Mouse (Mus musculus) megakaryocyte-erythroid progenitor cell, adult 5-6 weeks (primary cell): Measurements from ENCODE around the gene Eml2. TPM values are rescaled to one million over a fixed set of nuclear protein-coding genes. Genes with fewer than 3 reads are reported as not detected.

Experiments used
- ATAC-seq: replicated peaks from 2 replicates; pipeline ENCODE4 v1.8.0; 2016; ENCODE audit warnings: mild to moderate bottlenecking, inconsistent platforms; ENCODE audit not compliant: severe bottlenecking, poor library complexity, low FRiP score, low TSS enrichment
- total RNA-seq, 2 experiments: library from RNA; stranded (forward) in 1 of 2; stranded (reverse) in 1 of 2; fragments of 200-1000, 215-1000 nt in 1 of 2; fragments of >200 nt in 1 of 2; fragmentation: Nextera tagmentation in 1 of 2; gene quantifications; 2 replicates each; pipeline ENCODE4 v1.2.3; 2014 to 2017

Eml2 gene
- total RNA-seq, 2 experiments from 2014 or later: 4.8 to 6.6 TPM

DNA sequence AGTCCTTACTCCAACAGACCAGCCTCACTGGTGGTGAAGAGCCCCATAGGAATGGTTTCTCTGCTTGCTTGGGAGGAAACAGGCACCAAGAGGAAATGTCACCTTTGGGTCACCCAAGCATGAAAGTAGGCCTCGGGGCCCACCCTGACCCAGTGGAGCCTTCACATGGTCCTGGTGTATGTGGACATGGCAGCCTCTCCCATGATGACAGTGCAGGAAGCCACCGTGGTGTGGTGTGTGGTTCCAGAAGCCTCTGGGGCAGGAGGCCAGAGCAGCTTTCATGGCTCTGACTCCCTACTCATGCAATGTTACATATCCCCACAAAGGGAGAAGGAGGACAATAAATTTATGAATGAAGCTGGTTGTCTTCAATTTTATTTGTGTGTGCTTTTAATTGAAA is 71.3 kb downstream of the Eml2 start:
- no peak for ATAC-seq

DNA sequence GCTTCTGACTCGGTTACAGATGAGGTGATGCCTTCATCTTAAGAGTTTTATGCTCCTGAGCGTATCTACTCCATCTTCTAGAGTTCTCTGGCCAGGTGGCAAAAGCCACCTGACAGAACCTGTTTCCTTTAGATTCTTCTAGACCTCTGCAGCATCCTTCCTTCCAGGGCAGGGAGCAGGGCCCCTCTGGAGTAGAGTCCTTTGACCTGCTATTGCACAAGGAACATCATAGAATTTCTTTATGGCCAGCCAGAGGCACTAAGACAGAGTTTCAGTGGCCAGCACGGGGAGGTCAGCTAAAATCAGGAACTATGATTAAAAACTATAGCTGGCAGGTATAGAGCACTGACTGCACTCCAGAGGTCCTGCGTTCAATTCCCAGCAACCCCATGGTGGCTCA is 75.9 kb downstream of the Eml2 start:
- no peak for ATAC-seq

DNA sequence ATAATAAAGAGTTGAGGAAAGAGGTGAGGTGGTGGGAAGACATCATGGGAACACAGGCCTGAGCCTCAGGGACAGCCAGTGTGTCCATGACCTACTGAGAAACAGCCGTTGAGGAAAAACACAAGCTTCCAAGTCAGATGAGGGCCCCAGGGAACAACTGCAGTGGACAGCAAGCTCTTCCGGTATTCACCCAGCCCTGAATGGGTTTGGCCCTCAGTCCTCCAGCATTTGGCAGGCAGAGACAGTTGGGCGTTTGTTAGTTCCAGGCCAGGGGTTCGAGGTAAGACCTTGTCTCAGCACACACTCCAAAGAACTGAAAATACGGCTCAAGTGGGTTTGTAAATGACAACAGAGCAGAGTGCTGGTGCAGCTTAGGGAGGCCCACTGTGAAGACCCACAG is 77.2 kb downstream of the Eml2 start:
- ATAC-seq: no peak

DNA sequence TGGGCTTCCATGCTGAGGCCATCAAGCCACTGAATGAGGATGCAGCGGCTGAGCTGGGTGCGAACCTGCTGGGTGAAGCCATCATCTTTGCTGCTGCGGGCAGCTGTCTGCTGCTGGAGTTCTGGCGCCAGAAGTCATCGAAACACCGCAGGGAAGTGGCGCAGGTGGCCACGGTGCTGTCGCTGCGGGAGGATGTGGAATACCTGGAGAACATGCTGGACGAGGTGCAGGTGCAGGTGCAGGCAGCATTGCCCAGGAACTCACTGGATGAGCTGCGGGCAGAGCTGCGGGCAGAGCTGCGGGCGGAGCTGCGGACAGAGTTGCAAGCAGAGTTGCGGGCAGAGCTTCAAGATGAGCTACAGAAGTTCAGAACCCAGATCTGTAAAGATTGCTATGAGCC is 79.2 kb downstream of the Eml2 start:
- ATAC-seq: no peak

Other genes with a start within 250 kb of the Eml2 start
- gene Nanos2, start 189.0 kb upstream of the Eml2 start, total RNA-seq (2014; fragmentation: Nextera tagmentation): not detected in 2 replicates
- gene Nanos2, start 189.0 kb upstream of the Eml2 start, total RNA-seq (2017): not detected in 2 replicates
- not detected in 2 replicates for gene Mypop, start 185.2 kb upstream of the Eml2 start, total RNA-seq (2014; fragmentation: Nextera tagmentation)
- gene Mypop, start 185.2 kb upstream of the Eml2 start, total RNA-seq (2017): 0.23 and 2.0 TPM in 2 replicates
- 23.8 TPM in 2 replicates for gene Irf2bp1, start 172.4 kb upstream of the Eml2 start, total RNA-seq (2014; fragmentation: Nextera tagmentation)
- 12.3 and 12.7 TPM in 2 replicates for gene Irf2bp1, start 172.4 kb upstream of the Eml2 start, total RNA-seq (2017)
- not detected in 2 replicates for gene Foxa3, start 152.9 kb upstream of the Eml2 start, total RNA-seq (2014; fragmentation: Nextera tagmentation)
- gene Foxa3, start 152.9 kb upstream of the Eml2 start, total RNA-seq (2017): not detected in 2 replicates
- gene Sympk, start 152.0 kb upstream of the Eml2 start, total RNA-seq (2014; fragmentation: Nextera tagmentation): 73.9 and 91.0 TPM in 2 replicates
- gene Sympk, start 152.0 kb upstream of the Eml2 start, total RNA-seq (2017): 35.3 and 52.2 TPM in 2 replicates
- gene Rsph6a, start 121.7 kb upstream of the Eml2 start, total RNA-seq (2014; fragmentation: Nextera tagmentation): not detected in 2 replicates
- gene Rsph6a, start 121.7 kb upstream of the Eml2 start, total RNA-seq (2017): not detected in 2 replicates
- 28.5 and 29.2 TPM in 2 replicates for gene Dmwd, start 100.2 kb upstream of the Eml2 start, total RNA-seq (2014; fragmentation: Nextera tagmentation)
- 7.7 and 10.6 TPM in 2 replicates for gene Dmwd, start 100.2 kb upstream of the Eml2 start, total RNA-seq (2017)
- 15.1 and 19.8 TPM in 2 replicates for gene Dmpk, start 92.6 kb upstream of the Eml2 start, total RNA-seq (2014; fragmentation: Nextera tagmentation)
- 3.9 and 7.5 TPM in 2 replicates for gene Dmpk, start 92.6 kb upstream of the Eml2 start, total RNA-seq (2017)
- 8.9 and 10.1 TPM in 2 replicates for gene Six5, start 81.8 kb upstream of the Eml2 start, total RNA-seq (2014; fragmentation: Nextera tagmentation)
- 2.1 and 2.2 TPM in 2 replicates for gene Six5, start 81.8 kb upstream of the Eml2 start, total RNA-seq (2017)
- gene Gm4969, start 58.1 kb upstream of the Eml2 start, total RNA-seq (2014; fragmentation: Nextera tagmentation): 0.22 and 0.35 TPM in 2 replicates
- gene Gm4969, start 58.1 kb upstream of the Eml2 start, total RNA-seq (2017): 0.65 TPM in 1 of 2 replicates, not detected in the other
- gene Fbxo46, start 56.6 kb upstream of the Eml2 start, total RNA-seq (2014; fragmentation: Nextera tagmentation): 6.3 and 8.6 TPM in 2 replicates
- gene Fbxo46, start 56.6 kb upstream of the Eml2 start, total RNA-seq (2017): 6.1 and 7.8 TPM in 2 replicates
- 2.4 and 5.1 TPM in 2 replicates for gene Qpctl, start 27.1 kb upstream of the Eml2 start, total RNA-seq (2014; fragmentation: Nextera tagmentation)
- gene Qpctl, start 27.1 kb upstream of the Eml2 start, total RNA-seq (2017): 1.1 and 5.5 TPM in 2 replicates
- gene Snrpd2, start 26.7 kb upstream of the Eml2 start, total RNA-seq (2014; fragmentation: Nextera tagmentation): 146 and 165 TPM in 2 replicates
- 80.7 and 93.4 TPM in 2 replicates for gene Snrpd2, start 26.7 kb upstream of the Eml2 start, total RNA-seq (2017)
- not detected in 2 replicates for gene Gipr, start 10.3 kb upstream of the Eml2 start, total RNA-seq (2014; fragmentation: Nextera tagmentation)
- 0.95 TPM in 1 of 2 replicates, not detected in the other for gene Gipr, start 10.3 kb upstream of the Eml2 start, total RNA-seq (2017)
- 0.64 TPM in 1 of 2 replicates, not detected in the other for gene Gpr4, start 36.1 kb downstream of the Eml2 start, total RNA-seq (2014; fragmentation: Nextera tagmentation)
- gene Gpr4, start 36.1 kb downstream of the Eml2 start, total RNA-seq (2017): not detected in 2 replicates
- 22.3 and 22.6 TPM in 2 replicates for gene Opa3, start 51.9 kb downstream of the Eml2 start, total RNA-seq (2014; fragmentation: Nextera tagmentation)
- 17.1 and 21.2 TPM in 2 replicates for gene Opa3, start 51.9 kb downstream of the Eml2 start, total RNA-seq (2017)
- gene Vasp, start 95.4 kb downstream of the Eml2 start, total RNA-seq (2014; fragmentation: Nextera tagmentation): 19.3 and 34.8 TPM in 2 replicates
- 27.9 and 53.7 TPM in 2 replicates for gene Vasp, start 95.4 kb downstream of the Eml2 start, total RNA-seq (2017)
- gene Ppm1n, start 103.6 kb downstream of the Eml2 start, total RNA-seq (2014; fragmentation: Nextera tagmentation): not detected in 2 replicates
- gene Ppm1n, start 103.6 kb downstream of the Eml2 start, total RNA-seq (2017): not detected in 2 replicates
- not detected in 2 replicates for gene Rtn2, start 106.2 kb downstream of the Eml2 start, total RNA-seq (2014; fragmentation: Nextera tagmentation)
- not detected in 2 replicates for gene Rtn2, start 106.2 kb downstream of the Eml2 start, total RNA-seq (2017)
- 4.2 and 4.8 TPM in 2 replicates for gene Fosb, start 133.6 kb downstream of the Eml2 start, total RNA-seq (2014; fragmentation: Nextera tagmentation)
- 52.4 and 77.0 TPM in 2 replicates for gene Fosb, start 133.6 kb downstream of the Eml2 start, total RNA-seq (2017)
- 31.3 and 51.5 TPM in 2 replicates for gene Ercc1, start 168.4 kb downstream of the Eml2 start, total RNA-seq (2014; fragmentation: Nextera tagmentation)
- 19.8 and 23.8 TPM in 2 replicates for gene Ercc1, start 168.4 kb downstream of the Eml2 start, total RNA-seq (2017)
- 17.2 and 36.6 TPM in 2 replicates for gene Cd3eap, start 183.1 kb downstream of the Eml2 start, total RNA-seq (2014; fragmentation: Nextera tagmentation)
- gene Cd3eap, start 183.1 kb downstream of the Eml2 start, total RNA-seq (2017): 34.9 and 47.7 TPM in 2 replicates
- 4.3 and 6.5 TPM in 2 replicates for gene Ppp1r13l, start 183.3 kb downstream of the Eml2 start, total RNA-seq (2014; fragmentation: Nextera tagmentation)
- gene Ppp1r13l, start 183.3 kb downstream of the Eml2 start, total RNA-seq (2017): 0.30 TPM in 1 of 2 replicates, not detected in the other
- gene Ercc2, start 205.6 kb downstream of the Eml2 start, total RNA-seq (2014; fragmentation: Nextera tagmentation): 27.7 and 39.0 TPM in 2 replicates
- 18.7 and 21.2 TPM in 2 replicates for gene Ercc2, start 205.6 kb downstream of the Eml2 start, total RNA-seq (2017)
- not detected in 2 replicates for gene Klc3, start 227.7 kb downstream of the Eml2 start, total RNA-seq (2014; fragmentation: Nextera tagmentation)
- gene Klc3, start 227.7 kb downstream of the Eml2 start, total RNA-seq (2017): 0.61 TPM in 1 of 2 replicates, not detected in the other
- not detected in 2 replicates for gene Ckm, start 228.4 kb downstream of the Eml2 start, total RNA-seq (2014; fragmentation: Nextera tagmentation)
- 0.80 TPM in 1 of 2 replicates, not detected in the other for gene Ckm, start 228.4 kb downstream of the Eml2 start, total RNA-seq (2017)